Mouse (Mus musculus) frontal cortex, adult 2 months (tissue): ENCODE measurements around the gene Mrtfa. TPM values are rescaled to one million over a fixed set of nuclear protein-coding genes. Genes with fewer than 3 reads are reported as not detected.

Experiments used
- DNase-seq, 2 experiments: peaks; one replicate each; pipeline ENCODE4 v3.0.0; 2022; ENCODE audit warnings: low spot score in 1 of 2; ENCODE audit errors: extremely low spot score in 1 of 2
- polyA plus RNA-seq: library from polyadenylated mRNA; depleted of rRNA; stranded (reverse); fragments of >200 nt; gene quantifications from 2 replicates; pipeline ENCODE4 v1.2.3, GENCODE M21; 2012

Mrtfa gene
- polyA plus RNA-seq, 1 experiment, result 41.8 TPM

GRCm38 (mm10) chr15:81104585-81105259, 85.8 kb downstream of the Mrtfa start:
- DNase-seq, result peak in 1 of 2 experiments; percentile 61

GRCm38 (mm10) chr15:81103500-81103899, 87.1 kb downstream of the Mrtfa start:
- DNase-seq, result no peak

DNA sequence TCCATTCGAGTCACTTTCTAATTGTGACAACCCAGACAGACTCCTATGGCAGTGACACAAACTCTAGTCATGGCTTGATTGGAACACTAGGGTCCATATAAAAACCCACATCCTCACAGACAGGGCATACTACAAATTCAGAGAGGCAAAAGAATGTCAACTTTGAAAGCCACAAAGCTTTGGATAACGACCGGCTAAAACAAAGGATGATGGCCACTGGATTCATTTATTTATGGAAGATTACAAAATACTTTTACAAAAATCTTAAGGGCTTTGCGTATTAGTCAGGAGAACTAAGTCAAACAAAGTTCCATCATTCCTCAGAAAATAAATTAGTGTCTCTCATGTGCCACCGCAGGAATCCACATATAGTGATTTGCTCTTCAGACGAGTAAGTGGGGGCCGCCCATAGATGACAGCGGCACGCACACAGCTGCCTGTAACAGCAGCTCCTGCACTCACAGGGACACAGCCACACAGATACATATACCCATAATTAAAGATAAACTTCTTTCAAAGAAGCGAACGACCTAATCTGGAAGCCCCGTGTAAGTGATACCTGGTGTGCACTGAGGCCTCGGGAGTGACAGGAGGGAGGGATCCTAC, 88.2 kb downstream of the Mrtfa start:
- no peak for DNase-seq

DNA sequence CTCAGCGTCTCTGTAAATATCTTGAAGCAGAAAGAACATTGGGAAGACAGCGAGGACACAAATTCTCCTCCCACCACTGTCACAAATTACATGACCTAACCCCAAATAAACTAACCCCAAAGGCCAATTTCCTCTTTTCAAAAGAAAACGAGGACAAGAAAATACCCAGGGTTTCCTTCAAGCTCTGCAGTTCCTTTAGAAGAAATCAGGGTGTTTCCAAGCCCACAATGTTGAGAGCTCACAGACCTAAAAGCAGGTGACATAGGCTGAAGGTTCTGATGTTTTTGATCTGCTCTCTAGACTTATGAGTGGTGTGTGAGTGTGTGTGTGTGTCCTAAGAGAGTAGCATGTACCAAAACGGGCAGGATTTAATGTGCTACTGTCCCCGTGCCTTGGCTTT, 89.2 kb downstream of the Mrtfa start:
- no peak for DNase-seq

GRCm38 (mm10) chr15:81099269-81099668, 91.3 kb downstream of the Mrtfa start:
- DNase-seq, result peak in 1 of 2 experiments; percentile 39

GRCm38 (mm10) chr15:81098689-81099088, 91.9 kb downstream of the Mrtfa start:
- no peak for DNase-seq

- DNase-seq, result no peak
Measured at GRCm38 (mm10) chr15:81097896-81098295, 92.7 kb downstream of the Mrtfa start.

GRCm38 (mm10) chr15:81097456-81097855, 93.1 kb downstream of the Mrtfa start:
- DNase-seq, result peak in 1 of 2 experiments; percentile 42

- no peak for DNase-seq
Measured at GRCm38 (mm10) chr15:81096329-81097055, 94.1 kb downstream of the Mrtfa start.

DNA sequence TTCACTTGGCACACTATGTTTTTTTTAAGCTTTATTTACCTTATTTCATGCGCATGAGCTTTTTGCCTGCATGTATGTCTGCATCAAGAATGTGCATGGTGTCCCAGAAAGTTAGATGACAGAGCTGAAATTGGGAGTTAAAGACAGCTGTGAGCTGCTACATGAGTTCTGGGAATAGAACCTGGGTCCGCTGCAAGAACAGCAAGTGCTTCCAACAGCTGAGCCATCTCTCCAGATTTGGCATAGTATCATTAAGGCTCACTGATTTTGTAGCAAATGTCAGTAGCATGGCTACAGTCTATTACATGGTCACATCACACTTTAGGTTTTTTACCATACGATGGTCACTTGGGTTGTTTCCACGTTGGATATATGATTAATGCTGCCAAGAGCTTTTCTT, 97.5 kb downstream of the Mrtfa start:
- DNase-seq, result no peak

- DNase-seq, result no peak
Measured at GRCm38 (mm10) chr15:81091718-81092117, 98.8 kb downstream of the Mrtfa start.

- DNase-seq, result no peak
Measured at GRCm38 (mm10) chr15:81087529-81087928, 103.0 kb downstream of the Mrtfa start.

DNA sequence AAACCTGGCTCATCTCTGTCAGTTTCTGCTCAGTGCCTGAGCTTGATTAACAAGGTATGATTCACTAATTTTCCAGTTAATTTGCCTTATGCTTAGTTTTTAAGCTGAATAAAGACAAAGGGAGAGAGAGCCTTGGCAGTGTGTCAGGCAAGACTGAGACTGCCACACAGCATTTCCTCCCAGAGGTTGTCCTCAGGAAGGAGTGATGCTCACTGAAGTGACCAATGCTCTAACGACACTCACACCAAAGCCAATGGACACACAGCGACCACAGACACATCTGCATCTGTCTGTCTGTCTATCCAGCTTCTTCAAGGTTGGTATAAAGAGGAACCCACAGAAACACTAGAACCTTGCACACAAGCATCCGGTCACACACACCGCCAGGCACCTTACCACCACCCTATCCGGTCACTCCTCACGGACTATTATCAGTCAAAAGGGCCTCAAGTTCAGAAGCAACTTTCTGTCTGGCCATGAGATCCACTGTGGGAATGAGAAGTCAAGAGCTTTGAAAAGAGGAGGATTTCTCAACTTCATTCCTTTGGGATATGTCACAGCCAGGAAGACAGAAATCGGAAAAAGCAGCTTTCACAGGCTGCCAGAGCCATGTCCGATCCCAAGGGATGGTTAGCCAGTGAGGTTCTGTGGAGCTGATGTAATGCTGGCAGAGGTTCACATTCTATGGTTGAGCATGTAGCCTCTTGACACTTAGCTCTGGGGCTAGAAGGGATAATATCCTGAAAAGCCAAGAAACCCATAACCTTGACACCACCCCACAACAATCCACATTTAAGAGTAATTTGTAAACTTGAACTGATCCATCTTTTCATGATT, 103.7 kb downstream of the Mrtfa start:
- DNase-seq, result no peak

DNA sequence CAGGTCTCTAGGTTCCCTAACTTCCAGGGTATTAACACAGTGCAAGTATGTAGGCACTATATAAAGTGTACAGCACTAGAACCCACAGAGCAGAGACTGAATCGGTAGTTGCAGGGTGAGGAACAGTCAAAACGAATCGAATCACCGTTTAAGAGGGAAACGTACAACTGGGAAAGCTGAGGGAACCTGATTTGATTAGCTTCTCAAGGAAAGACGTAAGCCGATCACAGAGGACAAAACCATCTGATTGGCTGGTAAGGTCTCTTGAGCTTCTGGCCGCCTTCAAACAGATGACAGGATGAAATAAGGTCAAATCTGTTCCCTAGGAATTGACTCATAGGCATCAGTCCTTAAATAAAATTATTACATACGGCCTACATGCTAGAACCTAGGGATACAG, 106.7 kb downstream of the Mrtfa start:
- no peak for DNase-seq

DNA sequence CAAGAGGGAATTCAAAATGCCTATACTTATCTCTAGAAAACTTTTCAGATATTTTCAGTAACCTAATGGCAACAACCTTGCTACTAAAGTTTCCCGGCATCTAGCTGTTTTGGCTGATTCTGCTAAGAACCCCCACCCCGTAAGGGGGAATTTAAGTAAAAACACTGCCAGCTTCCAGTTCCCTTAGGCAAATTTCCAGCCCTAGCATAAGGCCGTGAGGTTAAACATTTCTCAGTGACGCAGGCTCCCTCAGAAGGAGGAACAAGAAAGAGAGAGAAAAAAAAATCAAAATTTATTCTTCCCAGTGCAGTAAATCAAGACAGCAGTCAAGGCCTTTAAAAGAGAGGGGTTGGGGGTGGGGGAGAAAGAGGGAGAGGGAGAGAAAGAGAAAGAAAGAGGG, 107.3 kb downstream of the Mrtfa start:
- DNase-seq, result no peak

DNA sequence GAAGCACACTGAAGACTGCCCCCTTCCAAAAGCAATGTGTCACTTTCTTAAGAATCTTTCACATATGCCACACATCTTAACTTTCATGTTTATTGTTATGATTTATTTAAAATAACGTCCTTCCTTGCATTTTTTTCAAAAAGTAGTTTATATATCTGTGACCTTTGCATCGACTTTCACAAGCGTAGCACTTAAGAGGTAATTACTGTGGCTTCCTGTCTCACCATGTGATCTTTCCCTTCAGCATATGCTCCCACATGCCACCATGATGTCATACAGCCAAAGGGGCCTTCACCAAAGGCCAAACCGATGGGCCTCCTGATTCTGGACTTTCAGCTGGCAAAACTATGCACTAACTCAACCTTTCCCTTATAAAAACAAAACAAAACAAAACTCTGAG, 109.3 kb downstream of the Mrtfa start:
- DNase-seq, result no peak

GRCm38 (mm10) chr15:81080405-81080804, 110.2 kb downstream of the Mrtfa start:
- no peak for DNase-seq

GRCm38 (mm10) chr15:81079255-81079654, 111.3 kb downstream of the Mrtfa start:
- DNase-seq, result no peak

DNA sequence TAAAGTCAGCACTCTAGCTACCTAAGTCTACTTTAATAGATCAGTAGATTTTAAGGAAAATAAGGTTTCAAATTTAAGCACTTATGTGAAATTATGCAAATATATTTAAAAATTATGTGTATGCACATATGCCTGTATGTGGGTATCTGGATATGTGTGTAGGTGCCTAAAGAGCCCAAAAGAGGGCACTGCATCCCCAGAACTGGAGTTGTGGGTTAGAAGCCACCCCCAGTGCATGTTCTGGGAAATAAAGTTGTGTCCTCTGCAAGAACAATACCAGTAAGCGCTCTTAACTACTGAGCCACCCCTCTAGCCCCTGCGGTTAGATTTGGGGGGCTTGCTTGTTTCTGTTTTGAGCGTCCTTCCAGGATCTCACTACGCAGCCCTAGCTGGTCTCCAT, 113.0 kb downstream of the Mrtfa start:
- DNase-seq, result no peak

- DNase-seq, result no peak
Measured at GRCm38 (mm10) chr15:81074543-81074942, 116.0 kb downstream of the Mrtfa start.

- no peak for DNase-seq
Measured at GRCm38 (mm10) chr15:81073751-81074150, 116.8 kb downstream of the Mrtfa start.
